Mouse (Mus musculus) adrenal gland, postnatal 4 days (tissue): ENCODE results near the gene Syt17. TPM values are rescaled to one million over a fixed set of nuclear protein-coding genes. Genes with fewer than 3 reads are reported as not detected.

Experiments
- DNase-seq, 2 experiments: peaks; one replicate each; pipeline ENCODE4 v3.0.0; 2021 to 2022; ENCODE audit warnings: low spot score in 2 of 2, mixed read lengths in 2 of 2
- long read RNA-seq, 2 experiments: library from polyadenylated mRNA; stranded (forward); transcript quantifications; one replicate each; pipeline ENCODE4 v2.0.0; 2021
- total RNA-seq, 2 experiments: library from RNA; stranded (reverse); gene quantifications; 2 replicates each; pipeline ENCODE4 v1.2.3; 2021

Gene Syt17
- total RNA-seq = 10 to 100 TPM; 19.6 to 21.0 TPM
- long read RNA-seq, experiment 1, partial matches to known transcripts = 1 of 19 reads
- long read RNA-seq, experiment 1, other reads (novel, unspliced or antisense) = 11 of 19 reads
- long read RNA-seq, experiment 2, transcript Syt17-202 (6 exons, 2,548 nt) = major isoform, 5 of 38 reads
- long read RNA-seq, experiment 2, partial matches to known transcripts = 13 of 38 reads
- long read RNA-seq, experiment 2, other reads (novel, unspliced or antisense) = 16 of 38 reads

- DNase-seq = peak; percentile 25 to 47
Observed at GRCm38 (mm10) chr7:118448134-118448967, at the start of gene Syt17. Gene Syt17 (minus strand): TSS chr7:118448222.

- DNase-seq = no peak
Observed at GRCm38 (mm10) chr7:118494892-118495579, 47.0 kb upstream of the Syt17 start.

GRCm38 (mm10) chr7:118493892-118494291, 45.9 kb upstream of the Syt17 start:
- no peak for DNase-seq

GRCm38 (mm10) chr7:118491431-118492147, 43.6 kb upstream of the Syt17 start, which contains the start of gene Itpripl2:
Gene Itpripl2 (minus strand): TSS chr7:118491975.
- DNase-seq = peak; percentile 37 to 55

GRCm38 (mm10) chr7:118490666-118491430, 42.8 kb upstream of the Syt17 start:
- no peak for DNase-seq

- DNase-seq = no peak
Observed at GRCm38 (mm10) chr7:118489706-118490665, 42.0 kb upstream of the Syt17 start.

GRCm38 (mm10) chr7:118488060-118488664, 40.1 kb upstream of the Syt17 start:
- DNase-seq = no peak

GRCm38 (mm10) chr7:118486917-118487316, 38.9 kb upstream of the Syt17 start:
- no peak for DNase-seq

GRCm38 (mm10) chr7:118483996-118484395, 36.0 kb upstream of the Syt17 start:
- DNase-seq = no peak

GRCm38 (mm10) chr7:118482001-118482400, 34.0 kb upstream of the Syt17 start:
- DNase-seq = no peak

GRCm38 (mm10) chr7:118481047-118481810, 33.2 kb upstream of the Syt17 start:
- DNase-seq = no peak

- DNase-seq = no peak
Observed at GRCm38 (mm10) chr7:118480160-118480709, 32.2 kb upstream of the Syt17 start.

- no peak for DNase-seq
Observed at GRCm38 (mm10) chr7:118478835-118479312, 30.9 kb upstream of the Syt17 start.

- DNase-seq = no peak
Observed at GRCm38 (mm10) chr7:118476428-118476827, 28.4 kb upstream of the Syt17 start.

GRCm38 (mm10) chr7:118475008-118475705, 27.1 kb upstream of the Syt17 start:
- DNase-seq = no peak

- DNase-seq = no peak
Observed at GRCm38 (mm10) chr7:118472886-118473285, 24.9 kb upstream of the Syt17 start.

- DNase-seq = no peak
Observed at GRCm38 (mm10) chr7:118468060-118468459, 20.0 kb upstream of the Syt17 start.
